Mouse (Mus musculus) heart, adult 9 months (tissue): ENCODE data around the gene Abcc12.

Experiments used
- DNase-seq, 2 experiments: peaks; one replicate each; pipeline ENCODE4 v3.0.0; 2022; ENCODE audit warnings: low spot score in 2 of 2

Abcc12 gene

GRCm38 (mm10) chr8:86512886-86513285, 67.6 kb downstream of the Abcc12 start:
- DNase-seq: no peak

GRCm38 (mm10) chr8:86512131-86512792, 68.2 kb downstream of the Abcc12 start:
- no peak for DNase-seq

DNA sequence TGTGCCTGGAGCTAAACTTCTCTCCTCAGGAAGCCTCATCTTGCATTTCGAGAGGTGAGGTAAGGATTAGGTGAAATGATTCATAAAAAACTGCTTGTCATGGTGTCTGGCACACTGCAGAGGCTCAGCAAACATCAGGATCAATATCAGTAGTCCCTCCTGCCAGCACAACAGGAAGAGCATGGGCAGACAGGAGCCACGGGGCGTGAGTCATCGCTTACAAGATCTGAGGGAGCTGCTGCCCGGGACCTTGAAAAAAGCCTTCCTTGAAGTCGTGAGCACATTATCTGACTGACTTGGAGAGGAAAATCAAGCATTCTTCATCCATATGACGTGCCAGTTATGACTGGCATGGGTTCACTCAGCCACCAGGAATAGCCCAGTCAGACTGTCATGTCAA, 79.1 kb downstream of the Abcc12 start:
- no peak for DNase-seq

DNA sequence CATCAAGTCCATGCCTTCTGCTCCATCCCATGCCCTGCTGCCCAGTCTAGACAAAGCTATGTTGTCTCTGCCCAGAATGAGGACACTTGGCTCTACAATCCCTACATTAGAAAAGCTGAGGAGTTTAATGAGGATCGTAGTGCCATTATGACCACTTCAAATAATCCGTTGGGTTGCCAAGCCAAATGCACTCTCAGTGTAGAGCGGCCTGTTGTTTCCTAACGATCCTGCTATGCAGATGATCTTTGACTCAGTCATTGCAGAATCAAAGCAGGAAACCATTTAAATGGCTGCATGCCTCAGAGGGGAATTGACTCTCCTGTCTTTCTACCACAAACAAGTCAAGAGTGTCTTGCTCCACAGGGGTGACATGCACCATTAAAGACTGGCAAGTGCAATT, 85.4 kb downstream of the Abcc12 start:
- no peak for DNase-seq

DNA sequence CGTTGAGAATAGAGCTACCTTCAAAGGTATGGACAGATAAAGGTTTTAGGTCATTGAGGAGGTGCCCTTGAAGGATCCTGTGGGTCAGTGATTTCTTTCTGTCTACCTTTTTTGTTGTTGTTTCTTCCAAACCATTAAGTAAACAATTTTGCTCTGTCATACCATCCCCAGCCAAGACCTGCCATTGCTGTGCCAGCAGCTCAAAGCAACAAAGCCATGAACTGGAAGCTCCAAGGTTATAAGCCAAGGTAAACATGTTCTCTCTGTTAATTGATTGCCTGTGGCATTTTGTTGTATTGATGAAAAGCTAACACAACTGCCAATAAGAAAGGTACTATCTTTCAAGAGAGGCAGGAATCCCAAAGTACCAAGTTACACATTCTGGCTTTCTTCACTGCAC, 86.6 kb downstream of the Abcc12 start:
- DNase-seq: no peak

DNA sequence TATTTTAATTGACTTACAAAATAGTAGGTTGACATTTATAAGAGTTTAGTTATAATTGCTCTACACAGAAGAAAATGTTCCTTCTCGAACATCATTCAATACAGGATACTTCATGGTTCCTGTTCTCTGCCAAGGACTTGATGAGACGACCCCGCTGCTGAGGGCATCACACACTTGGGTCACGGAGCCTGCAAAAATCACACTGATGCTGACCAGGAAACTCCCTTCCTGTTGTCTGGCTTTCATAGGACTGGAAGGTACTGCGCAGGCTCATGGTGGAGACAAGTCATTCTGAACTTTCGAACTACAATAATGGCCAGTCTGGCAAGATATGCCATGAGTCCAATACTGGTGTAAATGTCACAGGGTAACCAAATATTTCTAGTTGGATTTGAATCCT, 95.1 kb downstream of the Abcc12 start:
- peak in 1 of 2 experiments; percentile 13 for DNase-seq

DNA sequence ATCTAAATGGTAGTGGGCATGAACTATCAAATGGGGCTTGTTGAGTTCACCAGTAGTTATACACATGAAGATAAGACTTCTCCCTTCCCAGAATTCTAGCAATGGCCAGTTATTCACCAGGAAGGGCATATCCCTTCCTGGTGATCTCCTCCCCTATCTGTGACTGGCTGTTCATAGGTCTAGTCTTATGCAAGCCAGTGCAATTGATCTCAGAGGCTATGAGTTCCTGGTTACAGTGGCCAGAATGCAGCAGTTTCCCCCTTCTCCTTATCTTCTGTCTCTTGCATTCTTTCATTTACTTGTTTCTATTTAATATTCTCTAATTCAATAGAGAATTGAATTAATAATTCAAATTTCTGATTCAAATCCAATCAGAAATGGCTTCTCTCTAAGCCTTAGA, 96.2 kb downstream of the Abcc12 start:
- DNase-seq: no peak

- DNase-seq: no peak
Measured at GRCm38 (mm10) chr8:86482116-86482515, 98.4 kb downstream of the Abcc12 start.

DNA sequence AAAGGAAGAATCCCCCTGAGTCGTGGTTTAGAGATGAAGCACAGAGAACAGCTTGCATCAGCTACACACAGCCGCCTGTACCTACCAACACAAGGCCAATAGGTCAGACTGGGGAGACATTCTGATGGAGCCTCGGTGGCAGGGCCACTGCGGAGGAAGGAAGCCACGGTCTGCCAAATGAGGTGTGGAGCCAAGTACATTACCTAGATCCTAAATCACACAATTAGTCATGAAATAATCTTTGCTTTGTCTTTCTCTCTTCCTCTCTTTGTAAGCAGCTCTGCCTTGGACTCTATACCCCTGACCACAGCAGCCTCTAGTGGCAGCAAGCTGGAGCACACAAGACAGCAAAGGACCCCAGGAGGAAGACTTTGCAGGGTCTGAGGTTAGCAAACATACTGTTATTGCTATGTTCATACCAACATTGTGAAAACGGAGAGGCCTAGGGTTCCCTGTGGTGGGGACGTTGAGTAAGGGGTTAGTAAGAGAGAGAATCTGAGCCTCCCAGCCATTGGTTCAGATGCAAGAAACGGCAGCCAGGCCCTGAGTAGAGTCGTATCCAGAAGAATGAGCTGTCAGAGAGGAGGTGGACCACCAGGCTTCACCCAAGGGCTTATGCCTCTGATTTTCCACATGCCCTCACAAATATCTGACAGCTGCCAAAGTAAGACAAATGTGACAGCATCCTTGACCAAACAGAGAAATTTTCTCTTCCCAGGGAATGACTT, 104.6 kb downstream of the Abcc12 start:
- no peak for DNase-seq

DNA sequence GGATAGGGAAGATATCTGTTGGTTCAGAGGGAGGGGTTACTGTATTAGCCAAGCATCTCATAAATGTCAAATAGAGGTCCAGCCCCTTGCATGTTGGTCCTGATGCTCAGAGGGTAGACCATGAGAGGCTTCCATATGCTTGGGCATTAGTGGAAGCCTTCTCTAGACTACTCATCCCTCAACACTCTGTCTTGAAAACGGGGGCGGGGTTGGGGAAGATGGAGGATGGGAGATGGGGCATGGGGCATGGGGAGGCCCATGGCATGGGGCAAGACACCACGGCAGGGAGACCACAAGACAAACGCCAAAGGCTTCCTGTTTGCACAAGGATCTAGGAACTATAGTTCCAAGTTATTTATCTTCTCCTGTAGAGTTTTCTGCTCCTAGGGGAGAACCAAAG, 106.0 kb downstream of the Abcc12 start:
- no peak for DNase-seq

GRCm38 (mm10) chr8:86473121-86473520, 107.4 kb downstream of the Abcc12 start:
- no peak for DNase-seq

DNA sequence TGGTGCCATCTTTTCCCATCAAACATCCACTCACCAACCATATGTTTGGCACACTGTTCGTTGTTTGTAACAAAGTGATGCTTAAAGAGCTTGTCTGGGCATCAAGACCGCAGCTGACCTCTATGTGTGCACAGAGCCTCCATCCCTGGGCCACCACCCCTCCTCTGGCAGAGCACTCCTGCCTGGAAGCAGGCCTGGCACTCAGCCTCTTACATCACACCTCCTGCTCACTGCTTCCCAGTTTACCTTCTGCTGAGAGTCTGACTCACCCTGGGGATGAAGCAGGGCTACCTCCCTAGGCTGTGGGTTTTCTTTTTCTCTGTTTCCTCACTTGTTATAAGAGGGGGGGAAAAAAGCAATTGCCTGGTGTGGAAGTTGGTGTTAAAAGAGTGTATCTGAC, 109.8 kb downstream of the Abcc12 start:
- no peak for DNase-seq

- no peak for DNase-seq
Measured at GRCm38 (mm10) chr8:86463215-86463614, 117.3 kb downstream of the Abcc12 start.

DNA sequence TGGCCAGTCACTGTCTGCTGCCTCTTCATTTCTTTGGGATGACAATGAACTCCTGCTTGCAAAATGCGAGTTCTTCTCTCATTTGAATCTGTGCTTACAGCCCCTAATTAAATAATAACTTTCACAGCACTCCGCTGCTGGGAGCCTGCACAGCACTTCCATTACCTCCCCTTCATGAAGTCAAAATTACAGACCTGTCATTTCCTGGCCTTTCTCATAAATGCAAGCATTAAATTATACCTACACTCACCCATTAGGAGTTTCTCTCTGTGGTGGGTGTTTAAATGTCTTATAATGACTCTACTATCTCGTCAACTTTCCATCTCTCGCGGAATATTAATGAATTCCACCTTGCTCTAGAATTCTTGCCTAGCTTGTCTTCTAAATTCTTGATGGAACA, 120.1 kb downstream of the Abcc12 start:
- no peak for DNase-seq

GRCm38 (mm10) chr8:86453697-86454480, 126.6 kb downstream of the Abcc12 start:
- DNase-seq: no peak

DNA sequence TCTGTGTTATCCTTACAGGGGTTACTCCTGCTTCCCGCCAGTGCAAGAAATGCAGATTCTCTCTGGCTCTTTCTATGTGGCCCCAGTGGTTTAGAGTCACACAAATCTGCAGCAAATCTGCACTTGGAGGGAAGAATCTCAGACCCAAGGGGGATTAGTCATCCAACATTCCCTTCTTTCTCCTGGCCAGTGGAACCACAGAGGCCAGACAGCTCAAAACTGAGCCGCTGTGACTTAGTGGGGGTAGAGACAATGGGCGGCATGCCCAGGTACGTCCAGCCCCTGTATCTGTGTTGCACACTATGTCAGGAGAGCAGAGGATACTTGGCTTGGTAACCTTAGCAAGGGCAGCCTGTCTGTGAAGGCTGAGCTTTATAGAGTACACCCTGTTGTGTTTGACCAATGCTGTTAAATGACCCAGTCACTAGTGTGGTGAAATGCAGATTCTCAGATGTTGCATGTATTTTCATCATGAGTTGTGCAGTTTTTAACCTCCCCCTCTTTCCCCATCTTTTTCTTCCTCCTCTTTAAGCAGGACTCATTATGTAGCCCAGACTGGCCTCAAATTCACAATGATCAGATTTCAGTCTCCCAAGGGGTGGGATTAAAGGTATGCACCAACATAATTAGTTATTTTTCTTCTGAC, 130.5 kb downstream of the Abcc12 start:
- no peak for DNase-seq

- DNase-seq: no peak
Measured at GRCm38 (mm10) chr8:86445516-86445915, 135.0 kb downstream of the Abcc12 start.

DNA sequence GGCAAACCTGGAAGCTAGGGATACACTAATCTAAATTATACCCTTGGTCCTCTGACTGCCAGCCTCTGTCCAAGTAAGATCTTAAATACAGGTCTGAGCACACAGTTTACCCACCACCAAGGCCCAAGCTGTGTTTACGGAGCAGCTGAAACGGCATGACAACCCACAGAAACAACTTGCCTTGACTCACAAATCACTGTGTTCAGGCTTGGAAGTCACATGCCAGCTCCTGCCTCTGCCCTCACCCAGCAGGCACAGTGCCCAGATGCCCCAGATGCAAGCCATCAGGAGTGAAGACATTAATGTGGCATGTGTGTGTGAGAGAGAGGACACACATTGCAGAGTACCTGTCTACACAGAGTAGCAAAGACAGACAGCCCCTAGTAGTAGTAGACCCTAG, 136.7 kb downstream of the Abcc12 start:
- DNase-seq: no peak

- DNase-seq: no peak
Measured at GRCm38 (mm10) chr8:86438983-86439299, 141.5 kb downstream of the Abcc12 start.

GRCm38 (mm10) chr8:86438133-86438982, 142.1 kb downstream of the Abcc12 start:
- no peak for DNase-seq

- no peak for DNase-seq
Measured at GRCm38 (mm10) chr8:86437418-86437817, 143.1 kb downstream of the Abcc12 start.
